In the genomic region with DNA sequence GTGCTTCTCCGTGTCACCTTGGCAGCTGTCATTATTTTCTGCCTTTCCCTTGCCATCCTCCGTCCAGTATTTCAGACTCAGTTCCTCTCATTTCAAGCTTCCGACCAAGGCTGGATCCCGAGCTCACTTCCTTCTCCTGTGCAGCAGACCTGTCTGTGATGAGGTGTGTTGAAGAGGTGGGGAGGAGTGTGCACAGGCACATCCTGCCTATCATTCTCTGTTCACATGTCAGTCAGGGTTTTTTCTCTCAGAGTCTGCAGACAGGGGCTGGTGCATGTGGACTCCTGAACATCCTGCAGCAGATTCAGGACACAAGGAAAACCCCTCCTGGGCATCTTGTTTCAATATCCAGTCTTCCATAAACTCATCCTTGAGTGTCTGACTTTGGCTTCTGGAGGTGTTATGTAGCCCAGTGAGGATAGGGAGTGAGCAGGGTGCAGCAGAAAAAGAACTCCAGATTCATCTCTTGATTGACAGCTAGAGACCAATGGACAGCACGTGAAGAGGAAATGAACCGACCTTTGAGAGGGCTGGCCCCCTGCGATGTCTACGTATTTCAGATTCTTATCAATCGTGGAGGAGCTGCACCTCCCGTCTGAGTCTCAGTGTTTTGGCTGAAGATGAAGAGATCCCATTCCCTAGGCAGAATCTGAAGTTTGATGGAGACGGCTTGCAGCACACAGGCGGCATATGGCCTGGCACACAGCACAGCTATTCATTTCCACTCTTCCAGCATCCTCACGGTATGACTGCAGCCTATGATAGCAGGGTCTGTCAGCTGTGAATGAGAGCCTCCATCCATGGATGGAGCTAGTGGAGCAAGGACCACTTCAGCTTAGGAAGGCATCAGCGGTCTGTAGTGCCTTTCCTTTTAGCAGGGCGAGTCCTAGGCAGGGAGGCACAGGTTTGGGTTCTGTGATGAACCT, we compare ENCODE assay signal across 12 mouse cellular contexts.
DNase-seq lines count a peak whose midpoint lies in the region; ATAC-seq lines count a peak whose summit lies in the region.
"Had no signal": no experiment of that assay in that cellular context is flagged by ENCODE, and none has a peak within 500 bp of the region (broad histone marks: within the 10 kb centered on the region; RNA-seq: fewer than 3 reads in every experiment).

No protein-coding gene starts in this region.

- no peak overlapping the region for H3K27ac ChIP-seq in heart, embryonic 10.5 days
- no peak overlapping the region for H3K27ac ChIP-seq in liver, embryonic 12.5 days
- H3K27ac ChIP-seq: liver, embryonic 15.5 days had no signal

- H3K9me3 ChIP-seq in heart, embryonic 10.5 days = no peaks in the 10 kb centered on the region
- H3K9me3 ChIP-seq in liver, embryonic 12.5 days (replicated peaks) = no peaks in the 10 kb centered on the region
- H3K9me3 ChIP-seq: liver, embryonic 15.5 days had no signal

- no peak overlapping the region for H3K4me2 ChIP-seq in liver, embryonic 12.5 days
- H3K4me2 ChIP-seq: heart, embryonic 11.5 days; liver, embryonic 15.5 days had no signal

- H3K36me3 ChIP-seq in heart, embryonic 10.5 days = no peaks in the 10 kb centered on the region
- H3K36me3 ChIP-seq in liver, embryonic 12.5 days = no peaks in the 10 kb centered on the region
- H3K36me3 ChIP-seq: liver, embryonic 15.5 days had no signal

- no peak overlapping the region for H3K4me3 ChIP-seq in heart, embryonic 10.5 days
- H3K4me3 ChIP-seq in liver, embryonic 12.5 days = no peak overlapping the region
- H3K4me3 ChIP-seq: liver, embryonic 15.5 days had no signal

- H3K4me1 ChIP-seq in heart, embryonic 10.5 days = 0 out of 2 replicates have a peak, but pooled peaks cover 3% of the 10 kb centered on the region
- H3K4me1 ChIP-seq in liver, embryonic 12.5 days = no peaks in the 10 kb centered on the region
- H3K4me1 ChIP-seq: liver, embryonic 15.5 days had no signal

- H3K27me3 ChIP-seq in heart, embryonic 10.5 days (ENCODE audit: insufficient read depth, poor library complexity, severe bottlenecking) = no peaks in the 10 kb centered on the region
- H3K27me3 ChIP-seq in liver, embryonic 12.5 days (replicated peaks) = no peaks in the 10 kb centered on the region
- H3K27me3 ChIP-seq: liver, embryonic 15.5 days had no signal

- ATAC-seq in liver, embryonic 12.5 days = no peak

- H3K9ac ChIP-seq in liver, embryonic 12.5 days = no peak overlapping the region
- H3K9ac ChIP-seq: liver, embryonic 15.5 days had no signal

- DNase-seq in heart, embryonic 10.5 days (ENCODE audit: low spot score) = peak; percentile 65
- DNase-seq in heart, adult 18-20 months = no peak
- DNase-seq in thymus, postnatal 0 days (ENCODE audit: low spot score) = peak; percentile 30
- no peak for DNase-seq in thymus, postnatal 36 days
- DNase-seq in induced T-regulatory cell, adult 2 months (ENCODE audit: low read depth) = peak; percentile 75
- no peak for DNase-seq in ovary, postnatal 14 days (ENCODE audit: low spot score)
- DNase-seq in spleen, adult 18-20 months = no peak
- DNase-seq: embryo, embryonic 11 days; kidney, adult 18-20 months had no signal

- 72% methylated on average over 15 of the region's 15 CpGs for WGBS in heart, embryonic 10.5 days
- WGBS in liver, embryonic 12.5 days (ENCODE audit: insufficient replicate concordance) = 43% methylated on average over 15 of the region's 15 CpGs

Comparison
In these comparisons a context has a peak if more than half of its experiments do, and no peak if none do; other contexts are left out.
1. DNase-seq: peak in heart, embryonic 10.5 days (single experiment), thymus, postnatal 0 days (single experiment) and induced T-regulatory cell, adult 2 months (single experiment); none in heart, adult 18-20 months (0 of 2), thymus, postnatal 36 days (0 of 2), ovary, postnatal 14 days (single experiment) and spleen, adult 18-20 months (0 of 2).